31 mouse cellular contexts compared by ENCODE assay signal in the genomic region with DNA sequence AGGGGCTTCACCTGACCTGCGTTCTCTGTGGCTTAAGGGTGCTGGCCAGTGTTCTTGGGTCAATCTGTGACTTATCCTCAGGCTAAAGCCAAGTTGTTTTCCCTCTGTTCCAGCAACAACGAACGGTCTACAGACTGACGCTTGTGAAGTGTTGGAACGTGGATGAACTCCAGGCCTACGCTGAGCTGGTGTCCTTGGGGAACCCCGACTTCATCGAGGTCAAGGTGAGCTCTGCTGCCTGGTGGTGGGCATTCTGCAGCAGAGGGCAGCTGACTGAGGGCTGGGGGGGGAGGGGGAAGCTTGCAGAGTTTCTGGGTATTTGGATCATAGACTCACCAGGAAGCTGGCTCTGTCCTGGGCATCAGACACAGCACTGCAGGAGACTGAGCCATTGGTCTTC. TPM values are rescaled to one million over a fixed set of nuclear protein-coding genes. Genes with fewer than 3 reads are reported as not detected.
DNase-seq lines count a peak whose midpoint lies in the region; ATAC-seq lines count a peak whose summit lies in the region.
"Had no signal": no experiment of that assay in that cellular context is flagged by ENCODE, and none has a peak within 500 bp of the region (broad histone marks: within the 10 kb centered on the region; RNA-seq: fewer than 3 reads in every experiment).

No protein-coding gene starts in this region.

- H3K36me3 ChIP-seq in midbrain, embryonic 11.5 days (ENCODE audit: control insufficient read depth, insufficient read depth, low read length), result peaks cover 2% of the 10 kb centered on the region; the same call in 1 of the 2 replicates
- H3K36me3 ChIP-seq in midbrain, embryonic 14.5 days (ENCODE audit: control insufficient read depth, insufficient read depth, low read length), result peaks cover 8% of the 10 kb centered on the region; the same call in 1 of the 2 replicates
- peaks cover 11% of the 10 kb centered on the region; the same call in 1 of the 2 replicates for H3K36me3 ChIP-seq in kidney, embryonic 14.5 days (ENCODE audit: control insufficient read depth, insufficient read depth, low read length)

- H3K9ac ChIP-seq in midbrain, embryonic 11.5 days (ENCODE audit: low read length), result no peak overlapping the region
- no peak overlapping the region for H3K9ac ChIP-seq in midbrain, embryonic 14.5 days (replicated peaks; ENCODE audit: low read length)
- H3K9ac ChIP-seq in kidney, embryonic 14.5 days (ENCODE audit: low read depth, low read length), result no peak overlapping the region
- H3K9ac ChIP-seq: embryonic facial prominence, embryonic 13.5 days; embryonic facial prominence, embryonic 15.5 days; forebrain, embryonic 12.5 days; forebrain, postnatal 0 days had no signal

- H3K27ac ChIP-seq in midbrain, embryonic 11.5 days (ENCODE audit: low read depth, low read length), result no peak overlapping the region
- H3K27ac ChIP-seq in midbrain, embryonic 14.5 days (replicated peaks; ENCODE audit: low read depth, low read length), result no peak overlapping the region
- H3K27ac ChIP-seq in kidney, embryonic 14.5 days (ENCODE audit: low read depth, low read length), result no peak overlapping the region
- H3K27ac ChIP-seq: embryonic facial prominence, embryonic 13.5 days; embryonic facial prominence, embryonic 15.5 days; forebrain, embryonic 10.5 days; forebrain, embryonic 12.5 days had no signal

- no peak for ATAC-seq in midbrain, embryonic 11.5 days (ENCODE audit: low FRiP score)
- no peak for ATAC-seq in midbrain, embryonic 14.5 days (ENCODE audit: low FRiP score, low TSS enrichment)
- no peak for ATAC-seq in kidney, embryonic 14.5 days (ENCODE audit: low FRiP score, low TSS enrichment)
- no peak for ATAC-seq in megakaryocyte-erythroid progenitor cell, adult 5-6 weeks (replicated peaks; ENCODE audit: low FRiP score, low TSS enrichment, poor library complexity, severe bottlenecking)
- ATAC-seq: activated CD4-positive, CD25-positive, alpha-beta regulatory T cell, adult 4 months; CD4-positive, CD25-positive, alpha-beta regulatory T cell, adult 4 months; forebrain, embryonic 14.5 days; forebrain, postnatal 0 days; Patski had no signal

- 0 out of 2 replicates have a peak, but pooled peaks cover 2% of the 10 kb centered on the region for H3K9me3 ChIP-seq in midbrain, embryonic 11.5 days (ENCODE audit: control insufficient read depth, low read length)
- H3K9me3 ChIP-seq in midbrain, embryonic 14.5 days (ENCODE audit: control insufficient read depth, low read length), result no peaks in the 10 kb centered on the region
- H3K9me3 ChIP-seq in kidney, embryonic 14.5 days (ENCODE audit: control insufficient read depth, low read length), result peaks cover 8% of the 10 kb centered on the region
- H3K9me3 ChIP-seq: embryonic facial prominence, embryonic 15.5 days had no signal

- no peak overlapping the region for H3K4me2 ChIP-seq in midbrain, embryonic 11.5 days
- no peak overlapping the region for H3K4me2 ChIP-seq in midbrain, embryonic 14.5 days (ENCODE audit: low read length)
- H3K4me2 ChIP-seq in kidney, embryonic 14.5 days (replicated peaks; ENCODE audit: low read depth, low read length), result no peak overlapping the region
- H3K4me2 ChIP-seq: embryonic facial prominence, embryonic 13.5 days; embryonic facial prominence, embryonic 15.5 days; forebrain, embryonic 12.5 days had no signal

- H3K4me1 ChIP-seq in midbrain, embryonic 11.5 days (ENCODE audit: control insufficient read depth, insufficient read depth, low read length), result no peaks in the 10 kb centered on the region
- no peaks in the 10 kb centered on the region for H3K4me1 ChIP-seq in midbrain, embryonic 14.5 days (ENCODE audit: control insufficient read depth, insufficient read depth, low read length)
- peaks cover 8% of the 10 kb centered on the region for H3K4me1 ChIP-seq in kidney, embryonic 14.5 days (ENCODE audit: control insufficient read depth, insufficient read depth, low read length)
- H3K4me1 ChIP-seq: embryonic facial prominence, embryonic 15.5 days; forebrain, embryonic 10.5 days; forebrain, embryonic 12.5 days had no signal

- H3K27me3 ChIP-seq in midbrain, embryonic 11.5 days (ENCODE audit: control insufficient read depth, insufficient read depth, low read length), result no peaks in the 10 kb centered on the region
- H3K27me3 ChIP-seq in midbrain, embryonic 14.5 days (ENCODE audit: control insufficient read depth, insufficient read depth, low read length), result no peaks in the 10 kb centered on the region
- no peaks in the 10 kb centered on the region for H3K27me3 ChIP-seq in kidney, embryonic 14.5 days (ENCODE audit: control insufficient read depth, insufficient read depth, low read length)
- H3K27me3 ChIP-seq: CH12.LX; embryonic facial prominence, embryonic 13.5 days; embryonic facial prominence, embryonic 15.5 days; Patski had no signal

- no peak overlapping the region for H3K4me3 ChIP-seq in midbrain, embryonic 11.5 days (ENCODE audit: low read depth, low read length)
- no peak overlapping the region for H3K4me3 ChIP-seq in midbrain, embryonic 14.5 days (replicated peaks; ENCODE audit: low read depth, low read length)
- H3K4me3 ChIP-seq in kidney, embryonic 14.5 days (ENCODE audit: low read length), result no peak overlapping the region
- H3K4me3 ChIP-seq: embryonic facial prominence, embryonic 13.5 days; embryonic facial prominence, embryonic 15.5 days; erythroblast, embryonic 14.5 days; forebrain, embryonic 10.5 days; forebrain, embryonic 12.5 days had no signal

- DNase-seq in adrenal gland, adult (ENCODE audit: inconsistent age in 2 of 2, low spot score in 1 of 2), result peak; percentile 71 to 78
- no peak for DNase-seq in adrenal gland, postnatal 4 days (ENCODE audit: low spot score in 2 of 2)
- DNase-seq in midbrain, embryonic 11.5 days (ENCODE audit: low spot score, missing footprints), result peak; percentile 31
- no peak for DNase-seq in midbrain, embryonic 14.5 days
- peak; percentile 36 for DNase-seq in adrenal gland, postnatal 14 days
- peak; percentile 49 to 60 for DNase-seq in adrenal gland, postnatal 36 days
- DNase-seq: B cell, adult 2 months; cerebellum, adult 11 months; cerebellum, adult 18-20 months; cerebellum, adult 8-10 months; cerebellum, adult 9-11 months; cerebellum, postnatal 14 days; cerebellum, postnatal 36 days; embryo, embryonic 11 days; forebrain, postnatal 0 days had no signal

- WGBS in midbrain, embryonic 11.5 days, result 95% methylated on average over 8 of the region's 8 CpGs
- WGBS in midbrain, embryonic 14.5 days, result 95% methylated on average over 8 of the region's 8 CpGs
- WGBS in kidney, embryonic 14.5 days, result 91% methylated on average over 8 of the region's 8 CpGs

RNA-seq across cellular contexts. Expression of gene Caln1, which starts 43.8 kb away (rescaled TPM):
- 10 to 100 TPM; 46.1 to 47.0 TPM for total RNA-seq in adrenal gland, postnatal 4 days (2021)
- polyA plus RNA-seq in midbrain, embryonic 11.5 days (2014; fragmentation: Nextera tagmentation; extraction: Ambion mirVana), result 0.34 and 0.47 TPM in 2 replicates
- 8.4 and 15.6 TPM in 2 replicates for polyA plus RNA-seq in midbrain, embryonic 14.5 days (2014; fragmentation: Nextera tagmentation; extraction: Ambion mirVana)
- 29.7 and 35.2 TPM in 2 replicates for total RNA-seq in adrenal gland, postnatal 14 days (2021)
- 10 to 100 TPM; 35.2 to 55.2 TPM for total RNA-seq in adrenal gland, postnatal 36 days (2021)
- polyA plus RNA-seq in kidney, embryonic 14.5 days (2014; fragmentation: Nextera tagmentation; extraction: Ambion mirVana), result 0.27 and 0.57 TPM in 2 replicates
- not detected in 2 replicates for total RNA-seq in megakaryocyte-erythroid progenitor cell, adult 5-6 weeks (2014; fragmentation: Nextera tagmentation)
- not detected in 2 replicates for total RNA-seq in megakaryocyte-erythroid progenitor cell, adult 5-6 weeks (2017)
- total RNA-seq: common myeloid progenitor, adult 5-6 weeks had no signal
- polyA plus RNA-seq: activated CD4-positive, CD25-positive, alpha-beta regulatory T cell, adult 4 months; CD4-positive, CD25-positive, alpha-beta regulatory T cell, adult 4 months; G1E; Patski had no signal

RNA-seq across cellular contexts. Expression of gene A330070K13Rik, which starts 58.9 kb away (rescaled TPM):
- not detected for total RNA-seq in adrenal gland, postnatal 4 days (2021)
- not detected in 2 replicates for polyA plus RNA-seq in midbrain, embryonic 11.5 days (2014; fragmentation: Nextera tagmentation; extraction: Ambion mirVana)
- not detected in 2 replicates for polyA plus RNA-seq in midbrain, embryonic 14.5 days (2014; fragmentation: Nextera tagmentation; extraction: Ambion mirVana)
- not detected in 2 replicates for total RNA-seq in adrenal gland, postnatal 14 days (2021)
- not detected for total RNA-seq in adrenal gland, postnatal 36 days (2021)
- polyA plus RNA-seq in kidney, embryonic 14.5 days (2014; fragmentation: Nextera tagmentation; extraction: Ambion mirVana), result not detected in 2 replicates
- total RNA-seq in megakaryocyte-erythroid progenitor cell, adult 5-6 weeks (2014; fragmentation: Nextera tagmentation), result not detected in 2 replicates
- total RNA-seq in megakaryocyte-erythroid progenitor cell, adult 5-6 weeks (2017), result not detected in 2 replicates
- total RNA-seq: CH12.LX; common myeloid progenitor, adult 5-6 weeks; forebrain, postnatal 0 days; G1E had no signal
- polyA plus RNA-seq: activated CD4-positive, CD25-positive, alpha-beta regulatory T cell, adult 4 months; brain, embryonic 14.5 days; CD4-positive, CD25-positive, alpha-beta regulatory T cell, adult 4 months; embryonic facial prominence, embryonic 11.5 days; embryonic facial prominence, embryonic 13.5 days; embryonic facial prominence, embryonic 15.5 days; erythroblast, embryonic 14.5 days; forebrain, embryonic 10.5 days; forebrain, embryonic 12.5 days; forebrain, embryonic 14.5 days; G1E; Patski had no signal

Comparison
In these comparisons a context has a peak if more than half of its experiments do, and no peak if none do; other contexts are left out.
1. DNase-seq: peak in adrenal gland, adult (2 of 2), midbrain, embryonic 11.5 days (single experiment), adrenal gland, postnatal 14 days (single experiment) and adrenal gland, postnatal 36 days (2 of 2); none in adrenal gland, postnatal 4 days (0 of 2) and midbrain, embryonic 14.5 days (single experiment).
2. RNA of gene Caln1, which starts 43.8 kb away (total RNA-seq): 35.2 to 55.2 TPM in adrenal gland, postnatal 36 days, 46.1 to 47.0 TPM in adrenal gland, postnatal 4 days and 29.7 to 35.2 TPM in adrenal gland, postnatal 14 days; not detected in megakaryocyte-erythroid progenitor cell, adult 5-6 weeks; every median in the first group is over 10 times any median in the second.